Mouse (Mus musculus) heart, adult 2 months (tissue): ENCODE measurements around the gene Uhrf1.

Experiments used
- CTCF ChIP-seq: fragments of 200-600 bp; IDR thresholded peaks from 2 replicates; pipeline ENCODE4 v1.8.1; 2022; ENCODE audit warnings: antibody characterized with exemption, mild to moderate bottlenecking, moderate library complexity
- EP300 ChIP-seq: fragments of 200-500 bp; IDR thresholded peaks from 2 replicates; pipeline ENCODE4 v1.6.1; 2011; ENCODE audit warnings: low read depth, low read length, control low read depth; ENCODE audit not compliant: insufficient read depth
- POLR2A ChIP-seq: fragments of 200-500 bp; IDR thresholded peaks from 2 replicates; pipeline ENCODE4 v1.6.1; 2011; ENCODE audit warnings: mild to moderate bottlenecking, low read depth, low read length, control low read depth; ENCODE audit not compliant: insufficient read depth

- TF ChIP-seq CTCF (no peak), POLR2A (no peak), EP300 (no peak)
These were observed 65.2 kb downstream of the Uhrf1 start for GRCm38 (mm10) chr17:56368291-56368790.
